In the genomic region with DNA sequence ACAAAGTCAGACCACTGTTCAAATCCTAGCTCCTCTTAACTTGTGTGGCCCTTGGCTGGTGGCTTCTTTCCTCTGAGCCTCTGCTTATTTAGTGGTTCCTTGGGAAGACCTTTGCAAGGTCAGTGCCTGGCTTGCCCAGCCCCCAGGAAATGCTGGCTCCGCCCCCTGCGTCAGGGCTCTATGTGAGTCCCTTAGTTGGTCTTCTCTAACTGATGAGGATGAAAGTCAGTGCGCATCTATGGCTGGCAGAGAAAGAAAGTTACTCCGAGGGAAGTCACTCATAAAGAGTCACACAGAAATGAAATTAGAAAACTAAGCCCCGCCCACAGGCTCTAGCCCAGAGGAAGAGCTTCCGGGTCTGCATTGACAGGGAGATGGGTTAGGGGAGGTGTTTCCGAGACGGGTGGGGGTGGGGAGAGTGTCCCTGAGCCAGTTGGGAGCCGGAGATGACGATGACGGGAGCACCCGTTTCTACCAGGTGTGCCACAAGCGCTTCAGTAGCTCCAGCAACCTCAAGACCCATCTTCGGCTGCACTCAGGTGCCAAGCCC, we compare ENCODE assay signal across 12 mouse cellular contexts. TPM values are rescaled to one million over a fixed set of nuclear protein-coding genes. Genes with fewer than 3 reads are reported as not detected.
DNase-seq lines count a peak whose midpoint lies in the region; ATAC-seq lines count a peak whose summit lies in the region.
"Had no signal": no experiment of that assay in that cellular context is flagged by ENCODE, and none has a peak within 500 bp of the region (broad histone marks: within the 10 kb centered on the region; RNA-seq: fewer than 3 reads in every experiment).

No protein-coding gene starts in this region.

- H3K27ac ChIP-seq in kidney, embryonic 16.5 days (ENCODE audit: low read length) = no peak overlapping the region
- no peak overlapping the region for H3K27ac ChIP-seq in intestine, embryonic 14.5 days (ENCODE audit: low read depth)
- no peak overlapping the region for H3K27ac ChIP-seq in stomach, embryonic 15.5 days
- H3K27ac ChIP-seq: forebrain, embryonic 13.5 days had no signal

- H3K4me2 ChIP-seq in kidney, embryonic 16.5 days (replicated peaks; ENCODE audit: low read depth, low read length) = peak overlapping the region; percentile 26
- H3K4me2 ChIP-seq in intestine, embryonic 14.5 days (ENCODE audit: low read length) = peak overlapping the region; percentile 38
- H3K4me2 ChIP-seq in stomach, embryonic 15.5 days = peak overlapping the region; percentile 35
- H3K4me2 ChIP-seq: forebrain, embryonic 13.5 days had no signal

- no peaks in the 10 kb centered on the region for H3K9me3 ChIP-seq in kidney, embryonic 16.5 days (ENCODE audit: low read length)
- H3K9me3 ChIP-seq in intestine, embryonic 14.5 days (ENCODE audit: control insufficient read depth, low read length) = no peaks in the 10 kb centered on the region
- H3K9me3 ChIP-seq in stomach, embryonic 15.5 days = no peaks in the 10 kb centered on the region
- H3K9me3 ChIP-seq: forebrain, embryonic 13.5 days had no signal

- peaks cover 3% of the 10 kb centered on the region; the same call in 1 of the 2 replicates for H3K27me3 ChIP-seq in kidney, embryonic 16.5 days (ENCODE audit: insufficient read depth, low read length)
- no peaks in the 10 kb centered on the region for H3K27me3 ChIP-seq in intestine, embryonic 14.5 days (replicated peaks; ENCODE audit: control insufficient read depth, insufficient read depth, low read length)
- peaks cover 5% of the 10 kb centered on the region; the same call in 1 of the 2 replicates for H3K27me3 ChIP-seq in stomach, embryonic 15.5 days (replicated peaks)
- H3K27me3 ChIP-seq: forebrain, embryonic 13.5 days; Patski had no signal

- 39% methylated on average over 14 of the region's 14 CpGs for WGBS in kidney, embryonic 16.5 days
- WGBS in intestine, embryonic 14.5 days = 27% methylated on average over 14 of the region's 14 CpGs
- 26% methylated on average over 14 of the region's 14 CpGs for WGBS in stomach, embryonic 15.5 days

- no peak for DNase-seq in kidney, adult 8-10 months
- peak; percentile 51 for DNase-seq in T-cell, adult 2 months (ENCODE audit: low spot score)
- no peak for DNase-seq in intestine, embryonic 14.5 days (ENCODE audit: low spot score)
- no peak for DNase-seq in adrenal gland, postnatal 10 days
- DNase-seq in MN1 (ENCODE audit: low spot score) = no peak
- DNase-seq: retina, postnatal 1 day had no signal

- ATAC-seq in kidney, embryonic 16.5 days (ENCODE audit: low FRiP score, low TSS enrichment) = no peak
- no peak for ATAC-seq in intestine, embryonic 14.5 days (replicated peaks; ENCODE audit: low FRiP score, low TSS enrichment, low read depth)
- no peak for ATAC-seq in stomach, embryonic 15.5 days (ENCODE audit: insufficient read depth, low FRiP score, low read depth)
- ATAC-seq in erythroid progenitor cell, adult 5-6 weeks (replicated peaks; ENCODE audit: low FRiP score, poor library complexity, severe bottlenecking) = no peak
- ATAC-seq: forebrain, embryonic 13.5 days; Patski had no signal

- no peak overlapping the region for H3K9ac ChIP-seq in kidney, embryonic 16.5 days (replicated peaks; ENCODE audit: low read length)
- no peak overlapping the region for H3K9ac ChIP-seq in intestine, embryonic 14.5 days (ENCODE audit: low read length)
- H3K9ac ChIP-seq in stomach, embryonic 15.5 days = no peak overlapping the region
- H3K9ac ChIP-seq: forebrain, embryonic 13.5 days had no signal

- 0 out of 2 replicates have a peak overlapping the region, but pooled peaks have one; percentile 0 for H3K4me3 ChIP-seq in kidney, embryonic 16.5 days (ENCODE audit: low read length)
- H3K4me3 ChIP-seq in intestine, embryonic 14.5 days (ENCODE audit: low read depth, low read length) = no peak overlapping the region
- H3K4me3 ChIP-seq in stomach, embryonic 15.5 days (replicated peaks) = 0 out of 2 replicates have a peak overlapping the region, but pooled peaks have one; percentile 5
- H3K4me3 ChIP-seq: forebrain, embryonic 13.5 days had no signal

- peaks cover 13% of the 10 kb centered on the region for H3K4me1 ChIP-seq in kidney, embryonic 16.5 days (ENCODE audit: insufficient read depth, low read length)
- H3K4me1 ChIP-seq in intestine, embryonic 14.5 days (replicated peaks; ENCODE audit: control insufficient read depth, insufficient read depth, low read length) = peaks cover 6% of the 10 kb centered on the region
- peaks cover 4% of the 10 kb centered on the region; the same call in 1 of the 2 replicates for H3K4me1 ChIP-seq in stomach, embryonic 15.5 days

- H3K36me3 ChIP-seq in kidney, embryonic 16.5 days (ENCODE audit: insufficient read depth, low read length) = no peaks in the 10 kb centered on the region
- H3K36me3 ChIP-seq in intestine, embryonic 14.5 days (ENCODE audit: control insufficient read depth, insufficient read depth, low read length) = no peaks in the 10 kb centered on the region
- no peaks in the 10 kb centered on the region for H3K36me3 ChIP-seq in stomach, embryonic 15.5 days

RNA-seq across cellular contexts. Expression of gene Crybg2, which starts 2.4 kb away (rescaled TPM):
- polyA plus RNA-seq in kidney, embryonic 16.5 days (2015; fragmentation: Nextera tagmentation; extraction: Ambion mirVana) = 4.2 and 4.5 TPM in 2 replicates
- 8.9 and 11.4 TPM in 2 replicates for polyA plus RNA-seq in intestine, embryonic 14.5 days (2014; fragmentation: Nextera tagmentation; extraction: Ambion mirVana)
- 11.1 and 11.9 TPM in 2 replicates for polyA plus RNA-seq in stomach, embryonic 15.5 days (2015; fragmentation: Nextera tagmentation; extraction: Ambion mirVana)
- total RNA-seq in adrenal gland, postnatal 10 days (2021) = under 1 TPM; 0.82 to 0.96 TPM
- 5.0 TPM in 1 of 2 replicates, not detected in the other for total RNA-seq in erythroid progenitor cell, adult 5-6 weeks (2015; ENCODE audit: low replicate concordance)
- not detected in 2 replicates for total RNA-seq in erythroid progenitor cell, adult 5-6 weeks (2017; ENCODE audit: low replicate concordance)

RNA-seq across cellular contexts. Expression of gene Zfp683, which starts 4.6 kb away (rescaled TPM):
- polyA plus RNA-seq in kidney, embryonic 16.5 days (2015; fragmentation: Nextera tagmentation; extraction: Ambion mirVana) = not detected in 2 replicates
- not detected in 2 replicates for polyA plus RNA-seq in intestine, embryonic 14.5 days (2014; fragmentation: Nextera tagmentation; extraction: Ambion mirVana)
- polyA plus RNA-seq in stomach, embryonic 15.5 days (2015; fragmentation: Nextera tagmentation; extraction: Ambion mirVana) = not detected in 2 replicates
- total RNA-seq in adrenal gland, postnatal 10 days (2021) = under 1 TPM in 1 of 2 experiments, not detected in 1; 0.24 TPM
- not detected in 2 replicates for total RNA-seq in erythroid progenitor cell, adult 5-6 weeks (2015; ENCODE audit: low replicate concordance)
- total RNA-seq in erythroid progenitor cell, adult 5-6 weeks (2017; ENCODE audit: low replicate concordance) = not detected in 2 replicates
- total RNA-seq: megakaryocyte progenitor cell, adult 5-6 weeks had no signal
- polyA plus RNA-seq: forebrain, embryonic 13.5 days; Patski had no signal

RNA-seq across cellular contexts. Expression of gene Cd52, which starts 36.6 kb away (rescaled TPM):
- polyA plus RNA-seq in kidney, embryonic 16.5 days (2015; fragmentation: Nextera tagmentation; extraction: Ambion mirVana) = 7.4 and 7.6 TPM in 2 replicates
- 23.5 and 24.3 TPM in 2 replicates for polyA plus RNA-seq in intestine, embryonic 14.5 days (2014; fragmentation: Nextera tagmentation; extraction: Ambion mirVana)
- polyA plus RNA-seq in stomach, embryonic 15.5 days (2015; fragmentation: Nextera tagmentation; extraction: Ambion mirVana) = 34.8 and 39.7 TPM in 2 replicates
- total RNA-seq in adrenal gland, postnatal 10 days (2021) = 10 to 100 TPM; 30.6 to 33.6 TPM
- 157 and 288 TPM in 2 replicates for total RNA-seq in erythroid progenitor cell, adult 5-6 weeks (2015; ENCODE audit: low replicate concordance)
- 103 and 211 TPM in 2 replicates for total RNA-seq in erythroid progenitor cell, adult 5-6 weeks (2017; ENCODE audit: low replicate concordance)
- polyA plus RNA-seq: Patski had no signal

RNA-seq across cellular contexts. Expression of gene Lin28a, which starts 39.6 kb away (rescaled TPM):
- polyA plus RNA-seq in kidney, embryonic 16.5 days (2015; fragmentation: Nextera tagmentation; extraction: Ambion mirVana) = not detected in 2 replicates
- 0.05 and 0.08 TPM in 2 replicates for polyA plus RNA-seq in intestine, embryonic 14.5 days (2014; fragmentation: Nextera tagmentation; extraction: Ambion mirVana)
- polyA plus RNA-seq in stomach, embryonic 15.5 days (2015; fragmentation: Nextera tagmentation; extraction: Ambion mirVana) = 0.12 and 0.17 TPM in 2 replicates
- under 1 TPM; 0.18 to 0.36 TPM for total RNA-seq in adrenal gland, postnatal 10 days (2021)
- 1.1 and 2.1 TPM in 2 replicates for total RNA-seq in erythroid progenitor cell, adult 5-6 weeks (2015; ENCODE audit: low replicate concordance)
- 1.0 and 2.2 TPM in 2 replicates for total RNA-seq in erythroid progenitor cell, adult 5-6 weeks (2017; ENCODE audit: low replicate concordance)
- polyA plus RNA-seq: Patski had no signal

RNA-seq across cellular contexts. Expression of gene Ubxn11, which starts 44.1 kb away (rescaled TPM):
- polyA plus RNA-seq in kidney, embryonic 16.5 days (2015; fragmentation: Nextera tagmentation; extraction: Ambion mirVana) = 13.5 and 13.8 TPM in 2 replicates
- 5.7 and 8.1 TPM in 2 replicates for polyA plus RNA-seq in intestine, embryonic 14.5 days (2014; fragmentation: Nextera tagmentation; extraction: Ambion mirVana)
- 4.3 and 5.7 TPM in 2 replicates for polyA plus RNA-seq in stomach, embryonic 15.5 days (2015; fragmentation: Nextera tagmentation; extraction: Ambion mirVana)
- 1 to 10 TPM; 4.1 to 7.5 TPM for total RNA-seq in adrenal gland, postnatal 10 days (2021)
- not detected in 2 replicates for total RNA-seq in erythroid progenitor cell, adult 5-6 weeks (2015; ENCODE audit: low replicate concordance)
- 4.5 TPM in 1 of 2 replicates, not detected in the other for total RNA-seq in erythroid progenitor cell, adult 5-6 weeks (2017; ENCODE audit: low replicate concordance)
